Mouse (Mus musculus): Measurements from ENCODE around the gene Cyb5d1. TPM values are rescaled to one million over a fixed set of nuclear protein-coding genes. Genes with fewer than 3 reads are reported as not detected.

Cyb5d1 gene
- total RNA-seq, 2 experiments from 2014 or later: 21.3 to 22.1 TPM

DNA sequence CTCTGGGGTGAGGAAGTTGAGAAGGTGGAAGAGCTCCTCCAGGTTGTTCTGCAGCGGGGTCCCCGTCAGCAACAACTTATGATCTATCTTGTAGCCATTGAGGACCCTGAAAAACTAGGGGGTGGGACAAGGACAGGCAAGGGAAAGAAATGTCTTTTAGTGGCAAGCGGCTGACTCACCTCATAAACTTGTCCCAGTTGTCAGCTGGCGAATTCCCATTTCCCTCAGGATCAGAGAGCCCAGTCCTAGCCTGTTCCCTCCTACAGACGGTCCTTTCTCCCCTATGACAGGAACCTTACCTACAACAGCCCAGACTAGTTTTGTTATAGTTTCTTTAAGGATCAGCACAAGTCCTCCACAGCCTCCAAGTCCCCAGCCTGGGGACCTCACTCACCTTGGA lies 38.9 kb downstream of the Cyb5d1 start:
- no peak for DNase-seq

DNA sequence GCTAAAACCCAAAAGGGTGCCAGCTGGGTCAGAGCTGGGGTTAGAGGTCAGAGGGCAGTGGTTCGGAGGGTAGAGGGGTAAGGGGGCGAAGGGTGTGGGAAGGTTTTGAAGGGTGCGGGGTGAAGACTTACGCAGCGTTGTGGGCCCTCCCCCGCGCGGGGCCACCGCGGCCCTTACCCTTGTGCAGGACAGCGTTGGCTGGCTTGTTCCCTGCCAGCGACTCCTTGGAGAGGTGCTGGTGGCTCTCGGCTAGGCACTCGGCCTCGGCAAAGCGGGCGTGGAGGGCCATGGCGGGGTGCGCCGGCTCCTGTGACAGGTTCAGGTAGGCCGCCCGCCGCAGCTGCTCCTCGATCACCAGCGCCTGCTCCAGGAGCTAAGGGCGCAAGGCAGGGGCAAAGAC lies 49.0 kb downstream of the Cyb5d1 start:
- no peak for DNase-seq

Other genes starting within 250 kb of the Cyb5d1 start
- gene Alox12b, start 238.6 kb downstream of the Cyb5d1 start, total RNA-seq (2021): not detected
- 1 to 10 TPM; 3.8 to 5.0 TPM for gene Alox8, start 197.8 kb downstream of the Cyb5d1 start, total RNA-seq (2021)
- under 1 TPM; 0.09 to 0.12 TPM for gene Gucy2e, start 158.6 kb downstream of the Cyb5d1 start, total RNA-seq (2021)
- gene Cntrob, start 71.9 kb downstream of the Cyb5d1 start, total RNA-seq (2021): 10 to 100 TPM; 14.8 to 17.9 TPM
- 10 to 100 TPM; 81.6 to 86.4 TPM for gene Trappc1, start 71.7 kb downstream of the Cyb5d1 start, total RNA-seq (2021)
- 1 to 10 TPM; 1.5 to 2.1 TPM for gene Kcnab3, start 69.4 kb downstream of the Cyb5d1 start, total RNA-seq (2021)
- gene Rnf227, start 55.2 kb downstream of the Cyb5d1 start, total RNA-seq (2021): 1 to 10 TPM; 2.4 to 3.1 TPM
- 10 to 100 TPM; 75.3 to 76.7 TPM for gene Chd3, start 26.2 kb downstream of the Cyb5d1 start, total RNA-seq (2021)
- 100 to 1,000 TPM in 1 of 2 experiments, 10 to 100 TPM in 1; 92.3 to 101 TPM for gene Naa38, start 144 bp downstream of the Cyb5d1 start, total RNA-seq (2021)
- 10 to 100 TPM; 37.1 to 38.3 TPM for gene Tmem88, start 2.6 kb upstream of the Cyb5d1 start, total RNA-seq (2021)
- 10 to 100 TPM; 48.3 to 49.7 TPM for gene Kdm6b, start 18.0 kb upstream of the Cyb5d1 start, total RNA-seq (2021)
- gene Dnah2, start 153.5 kb upstream of the Cyb5d1 start, total RNA-seq (2021): under 1 TPM; 0.20 to 0.50 TPM
- gene Efnb3, start 164.6 kb upstream of the Cyb5d1 start, total RNA-seq (2021): 100 to 1,000 TPM in 1 of 2 experiments, 10 to 100 TPM in 1; 98.5 to 117 TPM
- gene Wrap53, start 184.6 kb upstream of the Cyb5d1 start, total RNA-seq (2021): 1 to 10 TPM; 5.8 to 7.0 TPM
- gene Trp53, start 184.7 kb upstream of the Cyb5d1 start, total RNA-seq (2021): 10 to 100 TPM; 41.6 to 46.1 TPM
- 10 to 100 TPM; 27.0 to 29.1 TPM for gene Atp1b2, start 210.3 kb upstream of the Cyb5d1 start, total RNA-seq (2021)
- gene Shbg, start 222.3 kb upstream of the Cyb5d1 start, total RNA-seq (2021): not detected
- gene Sat2, start 226.4 kb upstream of the Cyb5d1 start, total RNA-seq (2021): 1 to 10 TPM; 5.3 to 6.7 TPM
- gene Fxr2, start 237.4 kb upstream of the Cyb5d1 start, total RNA-seq (2021): 10 to 100 TPM; 81.4 to 83.6 TPM

Measured in heart, postnatal 4 days (tissue).